Mouse (Mus musculus): Measurements from ENCODE around the gene Dhx58. TPM values are rescaled to one million over a fixed set of nuclear protein-coding genes. Genes with fewer than 3 reads are reported as not detected.

The Dhx58 gene
- polyA plus RNA-seq (2014; fragmentation: Nextera tagmentation; extraction: Ambion mirVana): 1.8 and 3.4 TPM in 2 replicates

GRCm38 (mm10) chr11:100703851-100704531 lies at the start of gene Dhx58:
Gene Dhx58 (minus strand): TSS chr11:100704271.
- 68% methylated on average over 7 of the region's 7 CpGs for WGBS
- Histone ChIP-seq H3K36me3 (ENCODE audit: control insufficient read depth, insufficient read depth, low read length) (peaks cover 41% of the 10 kb centered on the region), H3K9ac (replicated peaks; ENCODE audit: low read depth, low read length) (no peak within 1 kb of the TSS), H3K4me2 (replicated peaks; ENCODE audit: low read depth, low read length) (0 out of 2 replicates have a peak within 1 kb of the TSS, but pooled peaks have one; percentile 33), H3K27me3 (ENCODE audit: control insufficient read depth, insufficient read depth, low read length) (no peaks in the 10 kb centered on the region), H3K9me3 (ENCODE audit: control insufficient read depth, low read depth, low read length) (no peaks in the 10 kb centered on the region), H3K4me1 (ENCODE audit: control insufficient read depth, insufficient read depth, low read length) (peaks cover 3% of the 10 kb centered on the region; the same call in 1 of the 2 replicates), H3K4me3 (ENCODE audit: low read depth, low read length) (no peak within 1 kb of the TSS), H3K27ac (ENCODE audit: low read length) (no peak within 1 kb of the TSS)
- ATAC-seq (ENCODE audit: insufficient number of reproducible peaks, insufficient read depth, low FRiP score, low read depth): no peak

- no peak for ATAC-seq (ENCODE audit: insufficient number of reproducible peaks, insufficient read depth, low FRiP score, low read depth)
- Histone ChIP-seq H3K36me3 (ENCODE audit: control insufficient read depth, insufficient read depth, low read length) (no peaks in the 10 kb centered on the region), H3K27ac (ENCODE audit: low read length) (no peak overlapping the region), H3K27me3 (ENCODE audit: control insufficient read depth, insufficient read depth, low read length) (no peaks in the 10 kb centered on the region), H3K9me3 (ENCODE audit: control insufficient read depth, low read depth, low read length) (no peaks in the 10 kb centered on the region), H3K9ac (replicated peaks; ENCODE audit: low read depth, low read length) (no peak overlapping the region), H3K4me2 (replicated peaks; ENCODE audit: low read depth, low read length) (no peak overlapping the region), H3K4me3 (ENCODE audit: low read depth, low read length) (no peak overlapping the region), H3K4me1 (ENCODE audit: control insufficient read depth, insufficient read depth, low read length) (no peaks in the 10 kb centered on the region)
- WGBS: 33% methylated on average over 10 of the region's 10 CpGs
These were observed 48.2 kb upstream of the Dhx58 start for GRCm38 (mm10) chr11:100752294-100752693.

GRCm38 (mm10) chr11:100750127-100750526 lies 46.1 kb upstream of the Dhx58 start:
- H3K4me3 ChIP-seq (ENCODE audit: low read depth, low read length): no peak overlapping the region
- no peaks in the 10 kb centered on the region for H3K9me3 ChIP-seq (ENCODE audit: control insufficient read depth, low read depth, low read length)
- no peaks in the 10 kb centered on the region for H3K27me3 ChIP-seq (ENCODE audit: control insufficient read depth, insufficient read depth, low read length)
- no peak for ATAC-seq (ENCODE audit: insufficient number of reproducible peaks, insufficient read depth, low FRiP score, low read depth)
- H3K36me3 ChIP-seq (ENCODE audit: control insufficient read depth, insufficient read depth, low read length): no peaks in the 10 kb centered on the region
- WGBS: 86% methylated on average over 16 of the region's 16 CpGs
- H3K27ac ChIP-seq (ENCODE audit: low read length): no peak overlapping the region
- H3K9ac ChIP-seq (replicated peaks; ENCODE audit: low read depth, low read length): no peak overlapping the region
- no peaks in the 10 kb centered on the region for H3K4me1 ChIP-seq (ENCODE audit: control insufficient read depth, insufficient read depth, low read length)
- no peak overlapping the region for H3K4me2 ChIP-seq (replicated peaks; ENCODE audit: low read depth, low read length)

- Histone ChIP-seq H3K27ac (ENCODE audit: low read length) (no peak overlapping the region), H3K9me3 (ENCODE audit: control insufficient read depth, low read depth, low read length) (no peaks in the 10 kb centered on the region), H3K4me2 (replicated peaks; ENCODE audit: low read depth, low read length) (no peak overlapping the region), H3K27me3 (ENCODE audit: control insufficient read depth, insufficient read depth, low read length) (no peaks in the 10 kb centered on the region), H3K36me3 (ENCODE audit: control insufficient read depth, insufficient read depth, low read length) (no peaks in the 10 kb centered on the region), H3K4me1 (ENCODE audit: control insufficient read depth, insufficient read depth, low read length) (no peaks in the 10 kb centered on the region), H3K9ac (replicated peaks; ENCODE audit: low read depth, low read length) (no peak overlapping the region), H3K4me3 (ENCODE audit: low read depth, low read length) (no peak overlapping the region)
- WGBS: 37% methylated on average over 25 of the region's 25 CpGs
- no peak for ATAC-seq (ENCODE audit: insufficient number of reproducible peaks, insufficient read depth, low FRiP score, low read depth)
These were observed 45.4 kb upstream of the Dhx58 start for GRCm38 (mm10) chr11:100749469-100749868.

GRCm38 (mm10) chr11:100748620-100749019 lies 44.5 kb upstream of the Dhx58 start:
- ATAC-seq (ENCODE audit: insufficient number of reproducible peaks, insufficient read depth, low FRiP score, low read depth): no peak

GRCm38 (mm10) chr11:100747114-100747513 lies 43.0 kb upstream of the Dhx58 start:
- Histone ChIP-seq H3K9ac (replicated peaks; ENCODE audit: low read depth, low read length) (no peak overlapping the region), H3K4me3 (ENCODE audit: low read depth, low read length) (no peak overlapping the region), H3K27ac (ENCODE audit: low read length) (no peak overlapping the region), H3K27me3 (ENCODE audit: control insufficient read depth, insufficient read depth, low read length) (no peaks in the 10 kb centered on the region), H3K9me3 (ENCODE audit: control insufficient read depth, low read depth, low read length) (no peaks in the 10 kb centered on the region), H3K4me2 (replicated peaks; ENCODE audit: low read depth, low read length) (no peak overlapping the region), H3K36me3 (ENCODE audit: control insufficient read depth, insufficient read depth, low read length) (no peaks in the 10 kb centered on the region), H3K4me1 (ENCODE audit: control insufficient read depth, insufficient read depth, low read length) (no peaks in the 10 kb centered on the region)
- WGBS: 64% methylated on average over 5 of the region's 5 CpGs
- ATAC-seq (ENCODE audit: insufficient number of reproducible peaks, insufficient read depth, low FRiP score, low read depth): no peak

More at GRCm38 (mm10) chr11:100748620-100749019, 44.5 kb upstream of the Dhx58 start:
- Histone ChIP-seq H3K4me2 (replicated peaks; ENCODE audit: low read depth, low read length) (no peak overlapping the region), H3K9ac (replicated peaks; ENCODE audit: low read depth, low read length) (no peak overlapping the region), H3K4me3 (ENCODE audit: low read depth, low read length) (no peak overlapping the region), H3K9me3 (ENCODE audit: control insufficient read depth, low read depth, low read length) (no peaks in the 10 kb centered on the region), H3K4me1 (ENCODE audit: control insufficient read depth, insufficient read depth, low read length) (no peaks in the 10 kb centered on the region), H3K36me3 (ENCODE audit: control insufficient read depth, insufficient read depth, low read length) (no peaks in the 10 kb centered on the region), H3K27ac (ENCODE audit: low read length) (no peak overlapping the region), H3K27me3 (ENCODE audit: control insufficient read depth, insufficient read depth, low read length) (no peaks in the 10 kb centered on the region)
- 76% methylated on average over 4 of the region's 4 CpGs for WGBS

GRCm38 (mm10) chr11:100746546-100746945 lies 42.5 kb upstream of the Dhx58 start:
- no peak overlapping the region for H3K4me2 ChIP-seq (replicated peaks; ENCODE audit: low read depth, low read length)
- no peak for ATAC-seq (ENCODE audit: insufficient number of reproducible peaks, insufficient read depth, low FRiP score, low read depth)

GRCm38 (mm10) chr11:100745085-100745484 lies 41.0 kb upstream of the Dhx58 start:
- ATAC-seq (ENCODE audit: insufficient number of reproducible peaks, insufficient read depth, low FRiP score, low read depth): peak; percentile 66; the same call in 1 of the 2 replicates

More at GRCm38 (mm10) chr11:100746546-100746945, 42.5 kb upstream of the Dhx58 start:
- Histone ChIP-seq H3K27ac (ENCODE audit: low read length) (no peak overlapping the region), H3K4me1 (ENCODE audit: control insufficient read depth, insufficient read depth, low read length) (no peaks in the 10 kb centered on the region), H3K9me3 (ENCODE audit: control insufficient read depth, low read depth, low read length) (no peaks in the 10 kb centered on the region), H3K27me3 (ENCODE audit: control insufficient read depth, insufficient read depth, low read length) (no peaks in the 10 kb centered on the region), H3K4me3 (ENCODE audit: low read depth, low read length) (no peak overlapping the region), H3K9ac (replicated peaks; ENCODE audit: low read depth, low read length) (no peak overlapping the region), H3K36me3 (ENCODE audit: control insufficient read depth, insufficient read depth, low read length) (no peaks in the 10 kb centered on the region)
- WGBS: 80% methylated on average over 10 of the region's 10 CpGs

GRCm38 (mm10) chr11:100741348-100741747 lies 37.3 kb upstream of the Dhx58 start:
- H3K36me3 ChIP-seq (ENCODE audit: control insufficient read depth, insufficient read depth, low read length): no peaks in the 10 kb centered on the region
- H3K4me2 ChIP-seq (replicated peaks; ENCODE audit: low read depth, low read length): no peak overlapping the region
- H3K9ac ChIP-seq (replicated peaks; ENCODE audit: low read depth, low read length): no peak overlapping the region
- 63% methylated on average over 6 of the region's 6 CpGs for WGBS
- H3K4me1 ChIP-seq (ENCODE audit: control insufficient read depth, insufficient read depth, low read length): peaks cover 10% of the 10 kb centered on the region
- no peak for ATAC-seq (ENCODE audit: insufficient number of reproducible peaks, insufficient read depth, low FRiP score, low read depth)
- no peaks in the 10 kb centered on the region for H3K9me3 ChIP-seq (ENCODE audit: control insufficient read depth, low read depth, low read length)
- no peak overlapping the region for H3K27ac ChIP-seq (ENCODE audit: low read length)
- no peaks in the 10 kb centered on the region for H3K27me3 ChIP-seq (ENCODE audit: control insufficient read depth, insufficient read depth, low read length)
- H3K4me3 ChIP-seq (ENCODE audit: low read depth, low read length): no peak overlapping the region

More at GRCm38 (mm10) chr11:100745085-100745484, 41.0 kb upstream of the Dhx58 start:
- no peaks in the 10 kb centered on the region for H3K4me1 ChIP-seq (ENCODE audit: control insufficient read depth, insufficient read depth, low read length)
- H3K9me3 ChIP-seq (ENCODE audit: control insufficient read depth, low read depth, low read length): no peaks in the 10 kb centered on the region
- no peaks in the 10 kb centered on the region for H3K36me3 ChIP-seq (ENCODE audit: control insufficient read depth, insufficient read depth, low read length)
- H3K4me3 ChIP-seq (ENCODE audit: low read depth, low read length): no peak overlapping the region
- WGBS: 13% methylated on average over 6 of the region's 6 CpGs
- no peak overlapping the region for H3K9ac ChIP-seq (replicated peaks; ENCODE audit: low read depth, low read length)
- no peaks in the 10 kb centered on the region for H3K27me3 ChIP-seq (ENCODE audit: control insufficient read depth, insufficient read depth, low read length)
- H3K4me2 ChIP-seq (replicated peaks; ENCODE audit: low read depth, low read length): no peak overlapping the region
- H3K27ac ChIP-seq (ENCODE audit: low read length): no peak overlapping the region
